Mouse (Mus musculus) stomach, postnatal 0 days (tissue): ENCODE measurements around the gene Gm8773.

Source experiments
- CTCF ChIP-seq: IDR thresholded peaks from 2 replicates; pipeline ENCODE4 v1.5.1; 2016; ENCODE audit warnings: antibody characterized with exemption, low read depth, mild to moderate bottlenecking, moderate library complexity
- EP300 ChIP-seq: optimal IDR thresholded peaks from 2 replicates; pipeline ENCODE3; 2016; ENCODE audit warnings: antibody characterized with exemption

DNA sequence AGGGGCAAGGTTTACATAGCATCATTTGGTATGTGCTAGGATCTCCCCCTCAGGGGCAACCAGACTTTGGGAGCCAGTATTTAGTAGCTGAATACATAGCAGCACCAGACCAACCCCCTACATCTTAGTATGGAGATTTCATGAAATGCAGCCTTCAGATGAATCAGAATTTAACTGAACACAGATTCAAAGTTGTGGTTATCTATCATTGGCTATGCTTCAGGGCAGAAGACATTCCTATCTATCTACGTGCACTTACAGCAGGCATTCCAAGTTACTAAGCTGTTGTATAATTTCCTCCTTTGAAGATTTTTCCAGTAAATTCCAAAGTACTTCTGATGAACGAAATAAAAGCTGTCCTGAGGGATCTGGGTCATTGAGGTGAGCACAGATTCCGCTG is 51.9 kb downstream of the Gm8773 start:
- TF ChIP-seq EP300 (no peak), CTCF (no peak)
